Mouse (Mus musculus): Measurements from ENCODE around the gene Sgtb. TPM values are rescaled to one million over a fixed set of nuclear protein-coding genes. Genes with fewer than 3 reads are reported as not detected.

Sgtb gene
- polyA plus RNA-seq, 1 experiment from 2014 or later = 32.5 TPM

GRCm38 (mm10) chr13:104122078-104122840 lies 12.7 kb downstream of the Sgtb start:
- Histone ChIP-seq H3K27ac (ENCODE audit: low read depth, low read length) (no peak overlapping the region), H3K9ac (ENCODE audit: low read depth, low read length) (no peak overlapping the region), H3K4me3 (ENCODE audit: low read length) (no peak overlapping the region), H3K36me3 (ENCODE audit: control insufficient read depth, insufficient read depth, low read length) (peaks cover 22% of the 10 kb centered on the region), H3K4me1 (ENCODE audit: control insufficient read depth, insufficient read depth, low read depth, low read length) (no peaks in the 10 kb centered on the region), H3K27me3 (replicated peaks; ENCODE audit: control insufficient read depth, insufficient read depth, low read length) (no peaks in the 10 kb centered on the region), H3K9me3 (ENCODE audit: control insufficient read depth, low read length) (no peaks in the 10 kb centered on the region), H3K4me2 (ENCODE audit: low read length) (no peak overlapping the region)
- WGBS = 66% methylated on average over 17 of the region's 17 CpGs
- ATAC-seq = no peak

DNA sequence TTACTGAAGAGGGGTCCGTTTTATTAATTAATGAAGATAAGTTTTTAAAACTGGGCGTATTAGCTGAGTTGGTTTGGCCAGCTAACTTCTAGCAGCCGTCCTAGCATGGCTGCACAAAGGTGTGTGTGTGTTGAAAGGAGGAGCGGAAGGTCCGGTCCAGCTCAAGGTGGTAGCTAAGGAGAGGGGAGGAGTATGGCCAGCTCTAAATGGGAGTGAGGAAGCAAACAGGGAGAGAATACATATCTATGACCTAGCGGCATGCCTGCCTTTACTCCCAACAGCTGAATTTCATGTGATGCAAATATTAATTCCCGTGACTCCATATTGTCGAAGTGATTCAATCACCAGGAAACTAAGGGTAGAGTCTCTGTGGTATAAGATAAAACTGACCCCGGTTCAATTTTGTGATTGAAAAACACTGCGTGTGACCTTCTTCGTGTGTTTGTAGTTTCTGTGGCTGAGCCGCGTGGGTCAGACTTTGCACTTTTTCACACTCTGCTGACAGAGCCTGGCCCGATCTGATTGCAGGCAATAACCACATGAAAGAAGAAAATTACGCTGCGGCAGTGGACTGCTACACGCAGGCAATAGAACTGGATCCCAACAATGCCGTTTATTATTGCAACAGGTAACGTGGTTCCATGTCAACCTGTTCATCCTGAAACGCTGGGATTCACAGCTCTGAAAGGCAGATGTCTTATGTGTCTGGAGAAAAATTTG lies 14.3 kb downstream of the Sgtb start:
- Histone ChIP-seq H3K9me3 (ENCODE audit: control insufficient read depth, low read length) (no peaks in the 10 kb centered on the region), H3K36me3 (ENCODE audit: control insufficient read depth, insufficient read depth, low read length) (peaks cover 15% of the 10 kb centered on the region), H3K27me3 (replicated peaks; ENCODE audit: control insufficient read depth, insufficient read depth, low read length) (no peaks in the 10 kb centered on the region), H3K4me2 (ENCODE audit: low read length) (no peak overlapping the region), H3K27ac (ENCODE audit: low read depth, low read length) (no peak overlapping the region), H3K4me3 (ENCODE audit: low read length) (no peak overlapping the region), H3K9ac (ENCODE audit: low read depth, low read length) (no peak overlapping the region), H3K4me1 (ENCODE audit: control insufficient read depth, insufficient read depth, low read depth, low read length) (no peaks in the 10 kb centered on the region)
- 93% methylated on average over 20 of the region's 20 CpGs for WGBS
- no peak for ATAC-seq

GRCm38 (mm10) chr13:104132561-104132960 lies 23.0 kb downstream of the Sgtb start:
- WGBS = 92% methylated on average over 2 of the region's 2 CpGs
- Histone ChIP-seq H3K27ac (ENCODE audit: low read depth, low read length) (no peak overlapping the region), H3K4me3 (ENCODE audit: low read length) (no peak overlapping the region), H3K36me3 (ENCODE audit: control insufficient read depth, insufficient read depth, low read length) (peaks cover 22% of the 10 kb centered on the region), H3K4me2 (ENCODE audit: low read length) (no peak overlapping the region), H3K27me3 (replicated peaks; ENCODE audit: control insufficient read depth, insufficient read depth, low read length) (no peaks in the 10 kb centered on the region), H3K9me3 (ENCODE audit: control insufficient read depth, low read length) (no peaks in the 10 kb centered on the region), H3K4me1 (ENCODE audit: control insufficient read depth, insufficient read depth, low read depth, low read length) (no peaks in the 10 kb centered on the region), H3K9ac (ENCODE audit: low read depth, low read length) (no peak overlapping the region)
- ATAC-seq = no peak

DNA sequence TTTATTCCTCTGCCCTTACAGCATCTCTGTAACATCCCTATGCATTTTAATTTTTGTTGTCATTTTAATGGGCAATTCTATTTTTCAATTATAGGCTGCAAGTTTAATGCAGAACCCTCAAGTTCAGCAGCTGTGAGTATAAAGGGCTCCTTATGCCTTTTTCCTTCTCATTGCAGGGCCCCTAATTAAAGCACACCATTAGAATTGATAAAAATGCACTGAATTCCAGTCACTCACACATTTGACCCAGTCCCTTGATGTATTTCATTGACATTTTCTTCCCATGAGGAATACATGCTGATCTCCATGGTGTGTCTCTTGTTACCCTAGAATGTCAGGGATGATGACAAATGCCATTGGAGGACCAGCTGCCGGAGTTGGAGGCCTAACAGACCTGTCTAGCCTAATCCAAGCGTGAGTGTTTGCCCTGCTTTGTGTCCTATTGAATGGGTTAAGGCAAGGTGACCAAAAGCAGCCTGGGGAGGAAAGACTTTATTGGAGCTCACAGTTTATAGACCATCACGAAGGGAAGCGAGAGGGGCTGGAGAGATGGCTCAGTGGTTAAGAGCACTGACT lies 25.1 kb downstream of the Sgtb start:
- no peak overlapping the region for H3K9ac ChIP-seq (ENCODE audit: low read depth, low read length)
- H3K4me3 ChIP-seq (ENCODE audit: low read length) = no peak overlapping the region
- no peak for ATAC-seq
- H3K9me3 ChIP-seq (ENCODE audit: control insufficient read depth, low read length) = no peaks in the 10 kb centered on the region
- H3K27ac ChIP-seq (ENCODE audit: low read depth, low read length) = no peak overlapping the region
- WGBS = 57% methylated on average over 4 of the region's 4 CpGs
- H3K36me3 ChIP-seq (ENCODE audit: control insufficient read depth, insufficient read depth, low read length) = peaks cover 23% of the 10 kb centered on the region
- no peaks in the 10 kb centered on the region for H3K27me3 ChIP-seq (replicated peaks; ENCODE audit: control insufficient read depth, insufficient read depth, low read length)
- no peak overlapping the region for H3K4me2 ChIP-seq (ENCODE audit: low read length)
- H3K4me1 ChIP-seq (ENCODE audit: control insufficient read depth, insufficient read depth, low read depth, low read length) = no peaks in the 10 kb centered on the region

DNA sequence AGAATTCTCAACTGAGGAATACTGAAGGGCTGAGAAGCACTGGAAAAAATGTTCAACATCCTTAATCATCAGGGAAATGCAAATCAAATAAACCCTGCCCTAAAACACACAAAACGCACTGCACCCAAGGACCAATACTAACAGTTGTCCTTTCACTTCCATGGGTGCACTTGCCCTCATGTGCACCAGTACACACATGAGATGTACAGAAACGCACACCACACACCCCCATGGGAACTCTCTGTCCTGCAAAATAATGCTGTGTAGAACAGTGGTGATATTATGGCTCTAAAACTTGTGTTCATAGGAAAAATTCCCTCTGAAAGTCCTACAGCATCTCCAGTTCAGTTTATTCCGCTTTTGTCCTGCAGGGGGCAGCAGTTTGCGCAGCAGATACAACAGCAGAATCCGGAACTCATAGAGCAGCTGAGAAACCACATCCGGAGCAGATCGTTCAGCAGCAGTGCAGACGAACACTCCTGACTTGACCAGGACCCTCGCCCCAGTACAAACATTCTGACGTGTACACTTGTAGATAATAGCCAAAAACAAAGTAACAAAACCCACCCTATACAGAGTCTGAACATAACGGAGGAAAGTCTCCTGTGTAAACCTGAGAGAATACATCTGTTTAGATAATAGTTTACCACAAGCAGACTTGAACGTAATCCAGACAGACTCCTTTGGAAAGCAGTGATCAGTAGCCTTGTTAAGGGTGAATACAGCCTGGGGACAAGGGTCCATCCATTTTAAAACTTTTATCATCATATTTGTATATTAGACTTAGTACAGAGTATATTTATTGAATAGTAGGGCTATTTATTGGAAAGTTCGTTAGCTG lies 30.0 kb downstream of the Sgtb start:
- peaks cover 37% of the 10 kb centered on the region for H3K36me3 ChIP-seq (ENCODE audit: control insufficient read depth, insufficient read depth, low read length)
- no peak overlapping the region for H3K27ac ChIP-seq (ENCODE audit: low read depth, low read length)
- H3K4me3 ChIP-seq (ENCODE audit: low read length) = no peak overlapping the region
- H3K9me3 ChIP-seq (ENCODE audit: control insufficient read depth, low read length) = no peaks in the 10 kb centered on the region
- H3K4me1 ChIP-seq (ENCODE audit: control insufficient read depth, insufficient read depth, low read depth, low read length) = no peaks in the 10 kb centered on the region
- no peaks in the 10 kb centered on the region for H3K27me3 ChIP-seq (replicated peaks; ENCODE audit: control insufficient read depth, insufficient read depth, low read length)
- no peak overlapping the region for H3K9ac ChIP-seq (ENCODE audit: low read depth, low read length)
- ATAC-seq = peak; percentile 71
- H3K4me2 ChIP-seq (ENCODE audit: low read length) = peak overlapping the region; percentile 19; the same call in 1 of the 2 replicates
- WGBS = 43% methylated on average over 13 of the region's 13 CpGs

DNA sequence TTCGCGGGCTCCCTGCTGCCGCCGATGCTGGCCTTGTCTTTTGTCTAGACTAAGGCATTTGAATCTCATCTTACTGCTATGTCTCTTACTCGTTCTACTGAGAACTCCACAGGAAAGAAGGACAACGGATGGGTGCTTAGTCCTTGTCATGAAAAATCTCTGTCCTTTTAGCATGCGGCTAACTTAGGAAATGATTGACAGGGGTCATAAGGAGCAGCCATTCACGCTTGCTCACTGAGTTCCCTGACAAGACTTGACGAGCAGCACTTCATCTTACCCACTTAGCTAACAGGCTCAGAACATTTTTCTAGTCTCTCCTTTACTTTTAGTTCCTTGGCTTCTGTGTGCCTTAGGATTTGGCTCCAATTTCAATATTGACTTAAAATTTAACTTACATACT lies 35.3 kb downstream of the Sgtb start:
- peaks cover 38% of the 10 kb centered on the region for H3K36me3 ChIP-seq (ENCODE audit: control insufficient read depth, insufficient read depth, low read length)
- no peaks in the 10 kb centered on the region for H3K4me1 ChIP-seq (ENCODE audit: control insufficient read depth, insufficient read depth, low read depth, low read length)
- H3K4me3 ChIP-seq (ENCODE audit: low read length) = no peak overlapping the region
- no peaks in the 10 kb centered on the region for H3K9me3 ChIP-seq (ENCODE audit: control insufficient read depth, low read length)
- ATAC-seq = no peak
- no peak overlapping the region for H3K4me2 ChIP-seq (ENCODE audit: low read length)
- H3K9ac ChIP-seq (ENCODE audit: low read depth, low read length) = no peak overlapping the region
- H3K27ac ChIP-seq (ENCODE audit: low read depth, low read length) = no peak overlapping the region
- WGBS = 66% methylated on average over 9 of the region's 9 CpGs
- no peaks in the 10 kb centered on the region for H3K27me3 ChIP-seq (replicated peaks; ENCODE audit: control insufficient read depth, insufficient read depth, low read length)

DNA sequence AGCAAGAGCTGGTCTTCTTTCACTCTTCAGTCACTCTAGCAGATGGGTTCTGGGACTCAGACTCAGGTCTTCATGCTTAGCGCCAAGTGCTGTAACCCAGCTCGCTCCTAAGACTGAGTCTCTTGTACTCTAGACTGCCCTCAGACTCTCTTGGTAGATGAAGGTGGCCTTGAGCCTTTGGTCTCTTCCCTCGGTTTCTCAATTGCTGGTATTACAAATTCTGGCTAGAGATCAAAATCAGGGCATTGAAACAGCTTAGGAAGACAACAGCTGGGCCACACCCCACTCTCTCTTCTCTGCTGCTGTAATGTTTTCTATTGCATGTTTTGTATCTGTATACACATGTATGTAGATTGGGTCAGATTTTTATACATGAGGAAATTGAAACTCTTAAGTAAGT lies 36.1 kb downstream of the Sgtb start:
- Histone ChIP-seq H3K4me3 (ENCODE audit: low read length) (no peak overlapping the region), H3K27me3 (replicated peaks; ENCODE audit: control insufficient read depth, insufficient read depth, low read length) (no peaks in the 10 kb centered on the region), H3K4me1 (ENCODE audit: control insufficient read depth, insufficient read depth, low read depth, low read length) (no peaks in the 10 kb centered on the region), H3K4me2 (ENCODE audit: low read length) (no peak overlapping the region), H3K36me3 (ENCODE audit: control insufficient read depth, insufficient read depth, low read length) (peaks cover 31% of the 10 kb centered on the region), H3K27ac (ENCODE audit: low read depth, low read length) (no peak overlapping the region), H3K9ac (ENCODE audit: low read depth, low read length) (no peak overlapping the region), H3K9me3 (ENCODE audit: control insufficient read depth, low read length) (no peaks in the 10 kb centered on the region)
- 92% methylated on average over 3 of the region's 3 CpGs for WGBS
- no peak for ATAC-seq

GRCm38 (mm10) chr13:104154180-104154579 lies 44.6 kb downstream of the Sgtb start:
- 95% methylated on average over 5 of the region's 5 CpGs for WGBS
- Histone ChIP-seq H3K27me3 (replicated peaks; ENCODE audit: control insufficient read depth, insufficient read depth, low read length) (no peaks in the 10 kb centered on the region), H3K4me2 (ENCODE audit: low read length) (no peak overlapping the region), H3K4me1 (ENCODE audit: control insufficient read depth, insufficient read depth, low read depth, low read length) (no peaks in the 10 kb centered on the region), H3K36me3 (ENCODE audit: control insufficient read depth, insufficient read depth, low read length) (peaks cover 6% of the 10 kb centered on the region; the same call in 1 of the 2 replicates), H3K4me3 (ENCODE audit: low read length) (no peak overlapping the region), H3K9me3 (ENCODE audit: control insufficient read depth, low read length) (no peaks in the 10 kb centered on the region), H3K9ac (ENCODE audit: low read depth, low read length) (no peak overlapping the region), H3K27ac (ENCODE audit: low read depth, low read length) (no peak overlapping the region)
- ATAC-seq = no peak
